Mouse (Mus musculus) CH12.LX (cell line): ENCODE results near the gene Atad5. TPM values are rescaled to one million over a fixed set of nuclear protein-coding genes. Genes with fewer than 3 reads are reported as not detected.
A peak's percentile ranks its signal among the peaks of the same experiment; 100 is the strongest.

Experiments
- DNase-seq: peaks from one replicate; pipeline ENCODE4 v3.0.0-alpha.2; 2013; ENCODE audit errors: extremely low read depth
- H3K27ac ChIP-seq: 2 replicates; pipeline ENCODE4 v1.5.1; 2012; ENCODE audit warnings: low read depth, mild to moderate bottlenecking, control low read depth, moderate library complexity; ENCODE audit not compliant: insufficient read depth
- H3K27me3 ChIP-seq: replicated peaks from 2 replicates; pipeline ENCODE3; 2012; ENCODE audit warnings: inconsistent platforms
- H3K36me3 ChIP-seq, 2 experiments: replicated peaks in 1 of 2; 2 replicates each; pipeline versions ENCODE3 to v1.6.1; 2012; ENCODE audit warnings: inconsistent platforms in 1 of 2, low read length in 1 of 2, mild to moderate bottlenecking in 1 of 2, mixed read lengths in 1 of 2, moderate library complexity in 1 of 2; ENCODE audit not compliant: control insufficient read depth in 1 of 2, insufficient read depth in 1 of 2
- H3K4me1 ChIP-seq, 2 experiments: 2 replicates each; pipeline ENCODE4 v1.6.1; 2012; ENCODE audit warnings: inconsistent platforms in 1 of 2, moderate library complexity in 1 of 2; ENCODE audit not compliant: insufficient read depth in 2 of 2, control insufficient read depth in 1 of 2
- H3K4me2 ChIP-seq: 2 replicates; pipeline ENCODE4 v1.6.1; 2012; ENCODE audit warnings: low read depth, mild to moderate bottlenecking, control low read depth; ENCODE audit not compliant: poor library complexity, insufficient read depth, severe bottlenecking
- H3K4me3 ChIP-seq, 3 experiments: fragments of 150-350 bp in 1 of 3; sonication (generic) in 1 of 3; replicated peaks in 1 of 3; 2 replicates each; pipeline versions ENCODE3 to v1.5.1; 2011 to 2012; ENCODE audit warnings: low read depth in 2 of 3, low read length in 2 of 3, mild to moderate bottlenecking in 2 of 3, moderate library complexity in 2 of 3, control low read depth in 1 of 3, improper control_type of control experiment in 1 of 3, inconsistent platforms in 1 of 3, mixed read lengths in 1 of 3; ENCODE audit not compliant: poor library complexity in 1 of 3
- H3K79me2 ChIP-seq: replicated peaks from 2 replicates; pipeline ENCODE4 v1.6.1; 2012; ENCODE audit warnings: mild to moderate bottlenecking, moderate library complexity; ENCODE audit not compliant: control insufficient read depth, poor library complexity, insufficient read depth, severe bottlenecking; ENCODE audit errors: extremely low read depth
- H3K9ac ChIP-seq: 2 replicates; pipeline ENCODE4 v1.6.1; 2012; ENCODE audit warnings: low read depth, mild to moderate bottlenecking, control low read depth, moderate library complexity; ENCODE audit not compliant: insufficient read depth
- H3K9me3 ChIP-seq: replicated peaks from 2 replicates; pipeline ENCODE3; 2012; ENCODE audit warnings: low read length, inconsistent platforms, mixed read lengths
- BHLHE40 ChIP-seq: IDR thresholded peaks from 2 replicates; pipeline ENCODE4 v1.6.1; 2011; ENCODE audit warnings: mild to moderate bottlenecking, low read depth, low read length, improper control_type of control experiment
- CHD1 ChIP-seq: IDR thresholded peaks from 2 replicates; pipeline ENCODE4 v1.6.1; 2012; ENCODE audit warnings: low read depth, low read length, improper control_type of control experiment, inconsistent platforms
- E2F4 ChIP-seq: IDR thresholded peaks from 2 replicates; pipeline ENCODE4 v1.6.1; 2011; ENCODE audit warnings: low read depth, low read length, improper control_type of control experiment; ENCODE audit not compliant: insufficient replicate concordance
- EP300 ChIP-seq: IDR thresholded peaks from 2 replicates; pipeline ENCODE4 v1.6.1; 2011; ENCODE audit warnings: low read length, improper control_type of control experiment
- HCFC1 ChIP-seq: IDR thresholded peaks from 2 replicates; pipeline ENCODE4 v1.6.1; 2012; ENCODE audit warnings: low read depth, mild to moderate bottlenecking, inconsistent platforms, low read length, improper control_type of control experiment
- IRF4 ChIP-seq: IDR thresholded peaks from 2 replicates; pipeline ENCODE4 v1.6.1; 2014; ENCODE audit warnings: low read depth, mild to moderate bottlenecking, inconsistent platforms, low read length, improper control_type of control experiment
- JUND ChIP-seq: conservative IDR thresholded peaks from 2 replicates; pipeline ENCODE4 v1.6.1; 2011; ENCODE audit warnings: low read depth, low read length, improper control_type of control experiment
- KAT2A ChIP-seq: IDR thresholded peaks from 2 replicates; pipeline ENCODE4 v1.6.1; 2012; ENCODE audit warnings: low read length, improper control_type of control experiment, inconsistent platforms; ENCODE audit not compliant: insufficient replicate concordance
- MAFK ChIP-seq: IDR thresholded peaks from 2 replicates; pipeline ENCODE4 v1.6.1; 2011; ENCODE audit warnings: low read length, improper control_type of control experiment; ENCODE audit not compliant: insufficient replicate concordance
- MAX ChIP-seq: IDR thresholded peaks from 2 replicates; pipeline ENCODE4 v1.6.1; 2011; ENCODE audit warnings: low read length, improper control_type of control experiment
- MEF2A ChIP-seq: IDR thresholded peaks from 2 replicates; pipeline ENCODE4 v1.6.1; 2014; ENCODE audit warnings: low read depth, mild to moderate bottlenecking, inconsistent platforms, low read length, improper control_type of control experiment, borderline replicate concordance
- MXI1 ChIP-seq: IDR thresholded peaks from 2 replicates; pipeline ENCODE4 v1.6.1; 2011; ENCODE audit warnings: mild to moderate bottlenecking, low read depth, low read length, improper control_type of control experiment
- NELFE ChIP-seq: IDR thresholded peaks from 2 replicates; pipeline ENCODE4 v1.6.1; 2011; ENCODE audit warnings: low read depth, low read length, improper control_type of control experiment
- NRF1 ChIP-seq: IDR thresholded peaks from 2 replicates; pipeline ENCODE4 v1.6.1; 2014; ENCODE audit warnings: low read depth, mild to moderate bottlenecking, inconsistent platforms, low read length, improper control_type of control experiment, moderate library complexity
- PAX5 ChIP-seq: IDR thresholded peaks from 2 replicates; pipeline ENCODE4 v1.6.1; 2012; ENCODE audit warnings: low read length, inconsistent platforms, mixed read lengths
- RCOR1 ChIP-seq: conservative IDR thresholded peaks from 2 replicates; pipeline ENCODE4 v1.6.1; 2012; ENCODE audit warnings: low read depth, mild to moderate bottlenecking, inconsistent platforms, low read length, improper control_type of control experiment
- UBTF ChIP-seq: IDR thresholded peaks from 2 replicates; pipeline ENCODE4 v1.6.1; 2012; ENCODE audit warnings: low read depth, mild to moderate bottlenecking, inconsistent platforms, low read length, improper control_type of control experiment, moderate library complexity
- USF1 ChIP-seq: IDR thresholded peaks from 2 replicates; pipeline ENCODE4 v1.6.1; 2014; ENCODE audit warnings: low read depth, mild to moderate bottlenecking, inconsistent platforms, low read length, improper control_type of control experiment
- USF2 ChIP-seq: conservative IDR thresholded peaks from 2 replicates; pipeline ENCODE4 v1.6.1; 2011; ENCODE audit warnings: low read depth, low read length, improper control_type of control experiment
- ZKSCAN1 ChIP-seq: IDR thresholded peaks from 2 replicates; pipeline ENCODE4 v1.6.1; 2012; ENCODE audit warnings: low read depth, inconsistent platforms, low read length, improper control_type of control experiment, borderline replicate concordance
- ZMIZ1 ChIP-seq: IDR thresholded peaks from 2 replicates; pipeline ENCODE4 v1.6.1; 2012; ENCODE audit warnings: low read depth, mild to moderate bottlenecking, inconsistent platforms, low read length, improper control_type of control experiment
- dilution Hi-C: fragments of 300-500 bp; cut with MboI; formaldehyde crosslinking; loops from 2 replicates; pipeline ENCODE4 v1.14.3; 2020; ENCODE audit warnings: low sequenced_read_pairs; ENCODE audit not compliant: extremely low pct_unique_long_range_greater_than_20kb, extremely low pct_ligation_motif_present
- in situ Hi-C: fragments of 300-500 bp; cut with MboI; formaldehyde crosslinking; loops from 3 replicates; pipeline ENCODE4 v1.14.3; 2019; ENCODE audit warnings: low sequenced_read_pairs, low pct_ligation_motif_present, low pct_unique_long_range_greater_than_20kb, mixed read lengths
- polyA plus RNA-seq: library from polyadenylated mRNA; unstranded; fragments of >175 nt; gene quantifications from 2 replicates; pipeline ENCODE4 v1.2.1, GENCODE M21; 2012; ENCODE audit warnings: low read depth; ENCODE audit not compliant: insufficient read length
- total RNA-seq, 2 experiments: library from RNA; depleted of rRNA; stranded (reverse); fragments of 300-350 nt in 1 of 2; fragments of >200 nt in 1 of 2; gene quantifications; 2 replicates each; pipeline ENCODE4 v1.2.3; 2012 to 2014

The Atad5 gene
- total and polyA plus RNA-seq, 3 experiments = 24.0 to 46.3 (median 35.2) TPM

DNA sequence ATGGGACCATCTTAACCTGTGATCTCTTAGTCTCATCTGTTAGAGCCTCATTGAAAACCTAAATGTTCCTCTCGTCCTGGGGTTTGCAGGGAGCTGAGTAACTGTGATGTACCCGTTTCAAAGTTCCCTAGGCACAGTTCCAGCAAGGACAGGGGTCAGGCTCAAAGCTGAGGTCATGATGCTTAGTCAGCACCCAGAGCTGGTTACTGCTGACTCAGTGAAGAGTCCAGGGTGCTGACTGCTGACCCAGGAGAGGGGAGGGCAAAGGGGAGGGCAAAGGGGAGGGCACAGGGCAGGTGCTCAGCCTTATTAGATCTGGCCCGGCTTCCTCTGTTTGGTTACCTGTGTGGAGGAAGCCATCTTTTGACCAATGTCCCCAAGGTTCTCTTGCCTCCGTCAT lies 82.7 kb downstream of the Atad5 start:
- Histone ChIP-seq H3K9ac (no peak overlapping the region), H3K4me3 (no peak overlapping the region), H3K79me2 (no peaks in the 10 kb centered on the region), H3K9me3 (no peaks in the 10 kb centered on the region), H3K4me1 (peaks cover 39 to 84% of the 10 kb centered on the region in 2 experiments), H3K27me3 (no peaks in the 10 kb centered on the region), H3K4me2 (no peak overlapping the region), H3K27ac (no peak overlapping the region), H3K36me3 (peaks cover 0 to 5% of the 10 kb centered on the region in 2 experiments)
- dilution Hi-C loops = no loop called here
- DNase-seq = no peak
- in situ Hi-C loops = no loop called here
- TF ChIP-seq MAFK = peak; percentile 79; the same call in 1 of the 2 replicates
- no peak for TF ChIP-seq IRF4

DNA sequence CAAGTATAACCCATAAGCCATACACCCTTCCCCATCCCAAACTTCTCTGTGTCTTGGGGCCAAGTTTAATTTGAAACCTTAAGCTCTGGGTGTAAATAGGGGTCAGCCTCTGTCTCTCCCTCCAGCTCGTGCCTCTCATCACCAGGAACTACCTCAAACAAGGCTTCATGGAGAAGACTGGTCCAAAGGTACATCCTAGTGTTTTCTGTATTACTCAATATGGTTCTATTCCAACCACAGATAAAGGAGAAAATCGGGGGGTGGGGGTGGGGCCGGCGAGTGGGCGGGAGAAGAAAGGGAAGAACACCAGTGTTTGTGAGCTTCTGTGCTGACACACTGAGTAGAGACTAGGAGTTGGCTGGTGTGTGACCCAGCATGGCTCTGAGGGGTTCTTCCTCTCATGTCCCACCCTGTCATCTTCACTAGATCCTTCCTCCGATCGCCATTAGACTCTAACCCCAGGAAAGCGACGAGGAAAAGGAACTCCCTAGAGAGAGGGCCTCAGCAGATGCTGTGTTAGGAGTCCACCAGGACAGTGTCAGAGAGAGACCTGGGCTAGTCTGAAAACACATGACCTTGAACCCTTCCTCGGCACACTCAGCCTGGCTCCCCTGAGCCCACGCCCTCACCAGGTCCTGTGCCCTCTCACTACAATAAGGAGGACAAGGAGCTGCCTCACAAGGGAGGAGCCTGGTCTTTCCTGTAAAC lies 84.9 kb downstream of the Atad5 start:
- peaks cover 40 to 89% of the 10 kb centered on the region in 2 experiments for H3K4me1 ChIP-seq
- H3K9me3 ChIP-seq = no peaks in the 10 kb centered on the region
- no peaks in the 10 kb centered on the region for H3K79me2 ChIP-seq
- TF ChIP-seq CHD1 (no peak), USF1 (no peak), RCOR1 (no peak), NRF1 (no peak), BHLHE40 (no peak), KAT2A (no peak), MXI1 (no peak), ZMIZ1 (no peak), MEF2A (no peak), JUND (no peak), USF2 (no peak), PAX5 (no peak), E2F4 (no peak), UBTF (no peak), EP300 (no peak), ZKSCAN1 (no peak), HCFC1 (no peak), MAX (no peak), NELFE (no peak)
- H3K9ac ChIP-seq = no peak overlapping the region
- peaks cover 0 to 2% of the 10 kb centered on the region in 2 experiments for H3K36me3 ChIP-seq
- in situ Hi-C loops = no loop called here
- H3K4me2 ChIP-seq = no peak overlapping the region
- H3K27ac ChIP-seq = no peak overlapping the region
- H3K4me3 ChIP-seq = no peak overlapping the region
- DNase-seq = no peak
- H3K27me3 ChIP-seq = no peaks in the 10 kb centered on the region
- dilution Hi-C loops = no loop called here
